Mouse (Mus musculus) lung, adult 2 months (tissue): ENCODE results near the gene Zfp37. TPM values are rescaled to one million over a fixed set of nuclear protein-coding genes. Genes with fewer than 3 reads are reported as not detected.
"Not testable (repeated sequence)": the region's sequence is repeated elsewhere in the genome, so short reads cannot be mapped to it uniquely, and the experiment has no call there.

Experiments used
- DNase-seq: peaks from one replicate; pipeline ENCODE4 v3.0.0; 2022
- H3K4me1 ChIP-seq: fragments of 200-500 bp; 2 replicates; pipeline ENCODE4 v1.6.1; 2011; ENCODE audit warnings: low read length; ENCODE audit not compliant: control insufficient read depth, insufficient read depth
- H3K4me3 ChIP-seq: fragments of 200-500 bp; replicated peaks from 2 replicates; pipeline ENCODE3; 2011; ENCODE audit warnings: low read depth, mild to moderate bottlenecking, control low read depth, low read length; ENCODE audit errors: extremely low read depth
- CTCF ChIP-seq: fragments of 200-500 bp; IDR thresholded peaks from 2 replicates; pipeline ENCODE4 v1.5.1; 2011; ENCODE audit warnings: mild to moderate bottlenecking, low read length, control low read depth; ENCODE audit not compliant: insufficient read depth
- POLR2A ChIP-seq: fragments of 200-500 bp; IDR thresholded peaks from 2 replicates; pipeline ENCODE4 v1.6.1; 2011; ENCODE audit warnings: low read depth, mild to moderate bottlenecking, control low read depth, low read length, borderline replicate concordance; ENCODE audit errors: extremely low read depth
- WGBS: fragments of 180-500 bp; shearing (Covaris S2); methylation state at CpG from one replicate; pipeline ENCODE4 v1.1.7; 2018; 5-methylcytosine and 5-hydroxymethylcytosine counted together
- polyA plus RNA-seq: library from polyadenylated mRNA; depleted of rRNA; stranded (reverse); fragments of >200 nt; gene quantifications from 2 replicates; pipeline ENCODE4 v1.2.3, GENCODE M21; 2012; rRNA removed

The Zfp37 gene
- polyA plus RNA-seq: 0.58 and 1.1 TPM in 2 replicates

GRCm38 (mm10) chr4:62230769-62231168 is at the start of gene Zfp37:
Zfp37 (minus strand) TSS chr4:62231047.
- Histone ChIP-seq H3K4me1 (no peaks in the 10 kb centered on the region), H3K4me3 (no peak within 1 kb of the TSS)
- TF ChIP-seq POLR2A (no peak), CTCF (peak; percentile 29; the same call in 1 of the 2 replicates)
- 70% methylated on average over 13 of the region's 13 CpGs for WGBS
- DNase-seq: no peak

GRCm38 (mm10) chr4:62278081-62278480 is 47.2 kb upstream of the Zfp37 start:
- TF ChIP-seq POLR2A: no peak
- TF ChIP-seq CTCF: no peak
- no peak overlapping the region for H3K4me3 ChIP-seq
- no peak for DNase-seq
- 65% methylated on average over 4 of the region's 4 CpGs for WGBS
- peaks cover 2% of the 10 kb centered on the region; the same call in 1 of the 2 replicates for H3K4me1 ChIP-seq

- Histone ChIP-seq H3K4me1 (peaks cover 2% of the 10 kb centered on the region; the same call in 1 of the 2 replicates), H3K4me3 (no peak overlapping the region)
- WGBS: 62% methylated on average over 3 of the region's 3 CpGs
- DNase-seq: no peak
- TF ChIP-seq POLR2A: no peak
- TF ChIP-seq CTCF: peak; percentile 14; the same call in 1 of the 2 replicates
Measured at GRCm38 (mm10) chr4:62277222-62277621, 46.4 kb upstream of the Zfp37 start.

- H3K4me1 ChIP-seq: peaks cover 2% of the 10 kb centered on the region; the same call in 1 of the 2 replicates
- WGBS: 68% methylated on average over 10 of the region's 10 CpGs
- DNase-seq: no peak
Measured at GRCm38 (mm10) chr4:62276642-62277041, 45.8 kb upstream of the Zfp37 start.

GRCm38 (mm10) chr4:62274841-62275536 is 44.1 kb upstream of the Zfp37 start:
- no peak for DNase-seq
- 24% methylated on average over 12 of the region's 12 CpGs for WGBS
- TF ChIP-seq CTCF (no peak), POLR2A (no peak)
- H3K4me3 ChIP-seq: no peak overlapping the region
- peaks cover 2% of the 10 kb centered on the region; the same call in 1 of the 2 replicates for H3K4me1 ChIP-seq

More at GRCm38 (mm10) chr4:62276642-62277041, 45.8 kb upstream of the Zfp37 start:
- TF ChIP-seq CTCF (no peak), POLR2A (no peak)
- H3K4me3 ChIP-seq: no peak overlapping the region

- 91% methylated on average over 10 of the region's 10 CpGs for WGBS
- no peak for DNase-seq
- TF ChIP-seq CTCF (no peak), POLR2A (no peak)
- peaks cover 2% of the 10 kb centered on the region; the same call in 1 of the 2 replicates for H3K4me1 ChIP-seq
- H3K4me3 ChIP-seq: no peak overlapping the region
Measured at GRCm38 (mm10) chr4:62273916-62274315, 43.1 kb upstream of the Zfp37 start.

GRCm38 (mm10) chr4:62272696-62273095 is 41.8 kb upstream of the Zfp37 start:
- Histone ChIP-seq H3K4me1 (peaks cover 2% of the 10 kb centered on the region; the same call in 1 of the 2 replicates), H3K4me3 (no peak overlapping the region)
- TF ChIP-seq POLR2A (no peak), CTCF (no peak)
- DNase-seq: no peak
- 86% methylated on average over 10 of the region's 10 CpGs for WGBS

- Histone ChIP-seq H3K4me3 (no peak overlapping the region), H3K4me1 (no peaks in the 10 kb centered on the region)
- TF ChIP-seq CTCF (no peak), POLR2A (no peak)
- WGBS: 60% methylated on average over 10 of the region's 10 CpGs
- no peak for DNase-seq
Measured at GRCm38 (mm10) chr4:62267101-62267500, 36.3 kb upstream of the Zfp37 start.

GRCm38 (mm10) chr4:62266016-62266415 is 35.2 kb upstream of the Zfp37 start:
- WGBS: 54% methylated on average over 7 of the region's 7 CpGs
- not testable (repeated sequence) for H3K4me3 ChIP-seq, H3K4me1 ChIP-seq, DNase-seq

GRCm38 (mm10) chr4:62265154-62265836 is 34.4 kb upstream of the Zfp37 start:
- DNase-seq: no peak
- H3K4me3 ChIP-seq: no peak overlapping the region
- WGBS: 54% methylated on average over 10 of the region's 10 CpGs
- no peaks in the 10 kb centered on the region for H3K4me1 ChIP-seq
- no peak for TF ChIP-seq CTCF
- TF ChIP-seq POLR2A: no peak
